Mouse (Mus musculus): Measurements from ENCODE around the gene Mal. TPM values are rescaled to one million over a fixed set of nuclear protein-coding genes. Genes with fewer than 3 reads are reported as not detected.
"Not testable (repeated sequence)": the region's sequence is repeated elsewhere in the genome, so short reads cannot be mapped to it uniquely, and the experiment has no call there.

The Mal gene
- polyA plus RNA-seq, 1 experiment from 2014 or later, result 21.4 TPM

- Histone ChIP-seq H3K9me3 (ENCODE audit: control insufficient read depth, low read length) (no peaks in the 10 kb centered on the region), H3K4me2 (ENCODE audit: low read depth, low read length) (no peak overlapping the region), H3K27ac (ENCODE audit: low read length) (no peak overlapping the region), H3K4me1 (replicated peaks; ENCODE audit: control insufficient read depth, insufficient read depth, low read length) (no peaks in the 10 kb centered on the region), H3K36me3 (ENCODE audit: control insufficient read depth, insufficient read depth, low read length) (peaks cover 10% of the 10 kb centered on the region; the same call in 1 of the 2 replicates), H3K4me3 (ENCODE audit: low read length) (no peak overlapping the region), H3K27me3 (ENCODE audit: control insufficient read depth, insufficient read depth, low read depth, low read length) (no peaks in the 10 kb centered on the region), H3K9ac (ENCODE audit: low read length) (no peak overlapping the region)
- peak; percentile 33; the same call in 1 of the 2 replicates for ATAC-seq (ENCODE audit: low read depth)
- 42% methylated on average over 3 of the region's 3 CpGs for WGBS
These were observed 48.3 kb downstream of the Mal start for GRCm38 (mm10) chr2:127608234-127608633.

- H3K27me3 ChIP-seq (ENCODE audit: control insufficient read depth, insufficient read depth, low read depth, low read length), result no peaks in the 10 kb centered on the region
- H3K27ac ChIP-seq (ENCODE audit: low read length), result no peak overlapping the region
- no peaks in the 10 kb centered on the region for H3K4me1 ChIP-seq (replicated peaks; ENCODE audit: control insufficient read depth, insufficient read depth, low read length)
- H3K4me2 ChIP-seq (ENCODE audit: low read depth, low read length), result no peak overlapping the region
- peaks cover 28% of the 10 kb centered on the region for H3K36me3 ChIP-seq (ENCODE audit: control insufficient read depth, insufficient read depth, low read length)
- WGBS, result 80% methylated on average over 3 of the region's 3 CpGs
- H3K9me3 ChIP-seq (ENCODE audit: control insufficient read depth, low read length), result no peaks in the 10 kb centered on the region
- H3K9ac ChIP-seq (ENCODE audit: low read length), result no peak overlapping the region
- no peak overlapping the region for H3K4me3 ChIP-seq (ENCODE audit: low read length)
- ATAC-seq (ENCODE audit: low read depth), result no peak
These were observed 51.3 kb downstream of the Mal start for GRCm38 (mm10) chr2:127605203-127605602.

- WGBS, result 89% methylated on average over 5 of the region's 8 CpGs
- ATAC-seq (ENCODE audit: low read depth); H3K9me3 ChIP-seq (ENCODE audit: control insufficient read depth, low read length); H3K27ac ChIP-seq (ENCODE audit: low read length); H3K9ac ChIP-seq (ENCODE audit: low read length); H3K4me1 ChIP-seq (replicated peaks; ENCODE audit: control insufficient read depth, insufficient read depth, low read length); H3K4me3 ChIP-seq (ENCODE audit: low read length); H3K4me2 ChIP-seq (ENCODE audit: low read depth, low read length); H3K27me3 ChIP-seq (ENCODE audit: control insufficient read depth, insufficient read depth, low read depth, low read length): not testable (repeated sequence)
- H3K36me3 ChIP-seq (ENCODE audit: control insufficient read depth, insufficient read depth, low read length), result peaks cover 36% of the 10 kb centered on the region
These were observed 53.1 kb downstream of the Mal start for GRCm38 (mm10) chr2:127603383-127603782.

- Histone ChIP-seq H3K4me3 (ENCODE audit: low read length) (no peak overlapping the region), H3K9ac (ENCODE audit: low read length) (no peak overlapping the region), H3K27ac (ENCODE audit: low read length) (no peak overlapping the region), H3K36me3 (ENCODE audit: control insufficient read depth, insufficient read depth, low read length) (peaks cover 13% of the 10 kb centered on the region), H3K9me3 (ENCODE audit: control insufficient read depth, low read length) (no peaks in the 10 kb centered on the region), H3K4me2 (ENCODE audit: low read depth, low read length) (no peak overlapping the region), H3K27me3 (ENCODE audit: control insufficient read depth, insufficient read depth, low read depth, low read length) (no peaks in the 10 kb centered on the region), H3K4me1 (replicated peaks; ENCODE audit: control insufficient read depth, insufficient read depth, low read length) (peaks cover 19% of the 10 kb centered on the region)
- ATAC-seq (ENCODE audit: low read depth), result no peak
- WGBS, result 70% methylated on average over 4 of the region's 4 CpGs
These were observed 65.7 kb downstream of the Mal start for GRCm38 (mm10) chr2:127590840-127591239.

- Histone ChIP-seq H3K4me2 (ENCODE audit: low read depth, low read length) (no peak overlapping the region), H3K27ac (ENCODE audit: low read length) (no peak overlapping the region), H3K9ac (ENCODE audit: low read length) (no peak overlapping the region), H3K27me3 (ENCODE audit: control insufficient read depth, insufficient read depth, low read depth, low read length) (no peaks in the 10 kb centered on the region), H3K9me3 (ENCODE audit: control insufficient read depth, low read length) (no peaks in the 10 kb centered on the region), H3K4me3 (ENCODE audit: low read length) (no peak overlapping the region), H3K4me1 (replicated peaks; ENCODE audit: control insufficient read depth, insufficient read depth, low read length) (peaks cover 19% of the 10 kb centered on the region), H3K36me3 (ENCODE audit: control insufficient read depth, insufficient read depth, low read length) (peaks cover 10% of the 10 kb centered on the region)
- WGBS, result 67% methylated on average over 15 of the region's 15 CpGs
- ATAC-seq (ENCODE audit: low read depth), result no peak
These were observed 66.3 kb downstream of the Mal start for GRCm38 (mm10) chr2:127590204-127590603.

GRCm38 (mm10) chr2:127588897-127589296 is 67.6 kb downstream of the Mal start:
- Histone ChIP-seq H3K36me3 (ENCODE audit: control insufficient read depth, insufficient read depth, low read length) (peaks cover 3% of the 10 kb centered on the region; the same call in 1 of the 2 replicates), H3K4me2 (ENCODE audit: low read depth, low read length) (no peak overlapping the region), H3K4me1 (replicated peaks; ENCODE audit: control insufficient read depth, insufficient read depth, low read length) (peaks cover 22% of the 10 kb centered on the region), H3K9ac (ENCODE audit: low read length) (no peak overlapping the region), H3K27me3 (ENCODE audit: control insufficient read depth, insufficient read depth, low read depth, low read length) (no peaks in the 10 kb centered on the region), H3K9me3 (ENCODE audit: control insufficient read depth, low read length) (no peaks in the 10 kb centered on the region), H3K27ac (ENCODE audit: low read length) (no peak overlapping the region), H3K4me3 (ENCODE audit: low read length) (no peak overlapping the region)
- WGBS, result 91% methylated on average over 9 of the region's 9 CpGs
- no peak for ATAC-seq (ENCODE audit: low read depth)

GRCm38 (mm10) chr2:127587514-127587844 is 69.0 kb downstream of the Mal start:
- Histone ChIP-seq H3K4me3 (ENCODE audit: low read length) (peak overlapping the region; percentile 99), H3K9me3 (ENCODE audit: control insufficient read depth, low read length) (no peaks in the 10 kb centered on the region), H3K36me3 (ENCODE audit: control insufficient read depth, insufficient read depth, low read length) (no peaks in the 10 kb centered on the region; the same call in 1 of the 2 replicates), H3K4me1 (replicated peaks; ENCODE audit: control insufficient read depth, insufficient read depth, low read length) (peaks cover 22% of the 10 kb centered on the region), H3K4me2 (ENCODE audit: low read depth, low read length) (peak overlapping the region; percentile 80), H3K27me3 (ENCODE audit: control insufficient read depth, insufficient read depth, low read depth, low read length) (no peaks in the 10 kb centered on the region), H3K9ac (ENCODE audit: low read length) (peak overlapping the region; percentile 96), H3K27ac (ENCODE audit: low read length) (peak overlapping the region; percentile 93)
- under 1% methylated on average over 22 of the region's 22 CpGs for WGBS
- peak; percentile 12 for ATAC-seq (ENCODE audit: low read depth)

GRCm38 (mm10) chr2:127586694-127587513 is 69.6 kb downstream of the Mal start, which contains the start of the genes Zfp661 and Mrps5:
Gene Zfp661 (minus strand): TSS chr2:127587094.
Gene Mrps5 (plus strand): TSS chr2:127587222.
- Histone ChIP-seq H3K27me3 (ENCODE audit: control insufficient read depth, insufficient read depth, low read depth, low read length) (no peaks in the 10 kb centered on the region), H3K27ac (ENCODE audit: low read length) (peak within 1 kb of the TSS; percentile 93), H3K36me3 (ENCODE audit: control insufficient read depth, insufficient read depth, low read length) (no peaks in the 10 kb centered on the region), H3K4me2 (ENCODE audit: low read depth, low read length) (peak within 1 kb of the TSS; percentile 80), H3K4me1 (replicated peaks; ENCODE audit: control insufficient read depth, insufficient read depth, low read length) (peaks cover 22% of the 10 kb centered on the region), H3K4me3 (ENCODE audit: low read length) (peak within 1 kb of the TSS; percentile 99), H3K9me3 (ENCODE audit: control insufficient read depth, low read length) (no peaks in the 10 kb centered on the region), H3K9ac (ENCODE audit: low read length) (peak within 1 kb of the TSS; percentile 96)
- WGBS, result 4% methylated on average over 39 of the region's 39 CpGs
- ATAC-seq (ENCODE audit: low read depth), result peak; percentile 84

DNA sequence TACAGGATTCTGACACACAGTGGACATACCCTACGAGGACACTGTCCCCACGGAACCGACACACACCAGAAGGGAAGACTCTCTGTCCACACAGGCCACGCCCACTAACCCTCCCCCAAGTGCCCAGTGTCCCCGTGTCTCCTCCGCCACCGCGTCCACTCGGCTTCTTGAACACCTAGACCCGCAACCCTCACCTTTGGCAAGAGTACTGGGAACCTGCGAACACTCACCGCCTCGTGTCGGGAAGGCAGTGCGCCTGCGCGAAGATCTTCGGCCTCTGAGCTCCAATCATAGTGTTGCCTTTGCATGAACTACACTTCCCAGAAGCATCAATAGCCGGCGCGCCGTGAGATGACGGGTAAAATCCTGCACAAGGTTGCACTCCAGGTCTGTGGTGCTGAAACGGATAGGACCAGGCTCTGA is 72.0 kb downstream of the Mal start:
- Histone ChIP-seq H3K36me3 (ENCODE audit: control insufficient read depth, insufficient read depth, low read length) (0 out of 2 replicates have a peak, but pooled peaks cover 3% of the 10 kb centered on the region), H3K4me3 (ENCODE audit: low read length) (peak overlapping the region; percentile 70), H3K9me3 (ENCODE audit: control insufficient read depth, low read length) (no peaks in the 10 kb centered on the region), H3K4me2 (ENCODE audit: low read depth, low read length) (peak overlapping the region; percentile 67), H3K9ac (ENCODE audit: low read length) (peak overlapping the region; percentile 80), H3K4me1 (replicated peaks; ENCODE audit: control insufficient read depth, insufficient read depth, low read length) (peaks cover 17% of the 10 kb centered on the region), H3K27ac (ENCODE audit: low read length) (no peak overlapping the region), H3K27me3 (ENCODE audit: control insufficient read depth, insufficient read depth, low read depth, low read length) (no peaks in the 10 kb centered on the region)
- under 1% methylated on average over 24 of the region's 24 CpGs for WGBS
- ATAC-seq (ENCODE audit: low read depth), result peak; percentile 92
